Mouse (Mus musculus) ES-E14 (cell line): ENCODE measurements around the gene Ptprn2. TPM values are rescaled to one million over a fixed set of nuclear protein-coding genes. Genes with fewer than 3 reads are reported as not detected.

ENCODE experiments used
- DNase-seq: peaks from one replicate; pipeline ENCODE4 v3.0.0-alpha.2; 2013; ENCODE audit warnings: low read depth, low spot score
- H3K27ac ChIP-seq: 2 replicates; pipeline ENCODE4 v1.5.1; 2012; ENCODE audit warnings: low read depth, mild to moderate bottlenecking, low read length, moderate library complexity, mixed read lengths; ENCODE audit not compliant: poor library complexity, insufficient read depth, severe bottlenecking
- H3K36me3 ChIP-seq: 2 replicates; pipeline ENCODE4 v1.6.1; 2012; ENCODE audit warnings: mild to moderate bottlenecking, low read length, moderate library complexity, mixed read lengths; ENCODE audit not compliant: control insufficient read depth, poor library complexity, insufficient read depth, severe bottlenecking
- H3K4me1 ChIP-seq, 2 experiments: fragments of 150-350 bp in 1 of 2; sonication (generic) in 1 of 2; 2 replicates each; pipeline ENCODE4 v1.6.1; 2012; ENCODE audit warnings: low read length in 2 of 2, mild to moderate bottlenecking in 1 of 2, mixed read lengths in 1 of 2; ENCODE audit not compliant: control insufficient read depth in 2 of 2, insufficient read depth in 2 of 2, poor library complexity in 1 of 2
- H3K4me3 ChIP-seq, 2 experiments: fragments of 150-350 bp in 1 of 2; sonication (generic) in 1 of 2; 2 replicates each; pipeline ENCODE4 v1.5.1; 2012; ENCODE audit warnings: low read length in 2 of 2, low read depth in 1 of 2, mild to moderate bottlenecking in 1 of 2, mixed read lengths in 1 of 2; ENCODE audit not compliant: insufficient read depth in 1 of 2, poor library complexity in 1 of 2, severe bottlenecking in 1 of 2
- H3K9ac ChIP-seq: 2 replicates; pipeline ENCODE4 v1.6.1; 2012; ENCODE audit warnings: low read depth, mild to moderate bottlenecking, low read length, mixed read lengths; ENCODE audit not compliant: poor library complexity, insufficient read depth, severe bottlenecking
- H3K9me3 ChIP-seq: fragments of 150-350 bp; sonication (generic); 2 replicates; pipeline ENCODE4 v1.6.1; 2012; ENCODE audit warnings: low read depth, mild to moderate bottlenecking, low read length; ENCODE audit not compliant: control insufficient read depth, insufficient read depth
- CHD2 ChIP-seq: IDR thresholded peaks from 2 replicates; pipeline ENCODE4 v1.6.1; 2014; ENCODE audit warnings: mild to moderate bottlenecking, low read depth, low read length, inconsistent platforms
- HCFC1 ChIP-seq: IDR thresholded peaks from 2 replicates; pipeline ENCODE4 v1.6.1; 2012; ENCODE audit warnings: low read length, inconsistent platforms, borderline replicate concordance; ENCODE audit not compliant: insufficient read depth
- MAFK ChIP-seq: IDR thresholded peaks from 2 replicates; pipeline ENCODE4 v1.6.1; 2014; ENCODE audit warnings: mild to moderate bottlenecking, low read depth, low read length, inconsistent platforms; ENCODE audit not compliant: insufficient read depth
- ZC3H11A ChIP-seq: IDR thresholded peaks from 2 replicates; pipeline ENCODE4 v1.6.1; 2012; ENCODE audit warnings: low read depth, mild to moderate bottlenecking, inconsistent platforms, low read length, borderline replicate concordance
- ZNF384 ChIP-seq: IDR thresholded peaks from 2 replicates; pipeline ENCODE4 v1.6.1; 2012; ENCODE audit warnings: low read depth, low read length, inconsistent platforms
- in situ Hi-C, 2 experiments: fragments of 600-800 bp; cut with MboI; formaldehyde crosslinking; loops; one replicate each; pipeline ENCODE4 v1.15.1; 2025; ENCODE audit warnings: low sequenced_read_pairs in 2 of 2, inconsistent platforms in 1 of 2; ENCODE audit not compliant: unreplicated experiment in 2 of 2
- total RNA-seq: library from RNA; depleted of rRNA; stranded (reverse); fragments of 300-350 nt; gene quantifications from 2 replicates; pipeline ENCODE4 v1.2.3, GENCODE M21; 2012

Gene Ptprn2
- total RNA-seq, 1 experiment: 0.40 TPM

GRCm38 (mm10) chr12:117084702-117085409 lies 599.3 kb downstream of the Ptprn2 start:
- in situ Hi-C loops: no loop called here
- no peak for DNase-seq
- Histone ChIP-seq H3K36me3 (no peaks in the 10 kb centered on the region), H3K9me3 (no peaks in the 10 kb centered on the region), H3K27ac (no peak overlapping the region), H3K9ac (no peak overlapping the region), H3K4me3 (no peak overlapping the region), H3K4me1 (no peaks in the 10 kb centered on the region)
- TF ChIP-seq CHD2 (no peak), ZC3H11A (no peak), HCFC1 (no peak), MAFK (no peak), ZNF384 (no peak)

GRCm38 (mm10) chr12:117085661-117086335 lies 600.3 kb downstream of the Ptprn2 start:
- in situ Hi-C loops: no loop called here
- Histone ChIP-seq H3K36me3 (no peaks in the 10 kb centered on the region), H3K4me3 (no peak overlapping the region), H3K4me1 (no peaks in the 10 kb centered on the region), H3K27ac (no peak overlapping the region), H3K9ac (no peak overlapping the region), H3K9me3 (no peaks in the 10 kb centered on the region)
- no peak for DNase-seq
- no peak for TF ChIP-seq MAFK
- no peak for TF ChIP-seq CHD2
- TF ChIP-seq ZNF384: no peak
- no peak for TF ChIP-seq ZC3H11A
- no peak for TF ChIP-seq HCFC1

GRCm38 (mm10) chr12:117092345-117093107 lies 607.0 kb downstream of the Ptprn2 start:
- TF ChIP-seq HCFC1 (no peak), ZC3H11A (no peak), CHD2 (no peak), ZNF384 (no peak), MAFK (no peak)
- in situ Hi-C loops: no loop called here
- no peak overlapping the region for H3K4me3 ChIP-seq
- DNase-seq: no peak
- no peaks in the 10 kb centered on the region for H3K36me3 ChIP-seq
- no peak overlapping the region for H3K27ac ChIP-seq
- H3K9ac ChIP-seq: no peak overlapping the region
- H3K9me3 ChIP-seq: no peaks in the 10 kb centered on the region
- no peaks in the 10 kb centered on the region for H3K4me1 ChIP-seq

GRCm38 (mm10) chr12:117095941-117096340 lies 610.4 kb downstream of the Ptprn2 start:
- in situ Hi-C loops: no loop called here

More at GRCm38 (mm10) chr12:117095941-117096340, 610.4 kb downstream of the Ptprn2 start:
- H3K27ac ChIP-seq: no peak overlapping the region
- H3K9ac ChIP-seq: no peak overlapping the region
- no peak for DNase-seq
- no peaks in the 10 kb centered on the region for H3K4me1 ChIP-seq
- no peaks in the 10 kb centered on the region for H3K9me3 ChIP-seq
- H3K4me3 ChIP-seq: no peak overlapping the region
- TF ChIP-seq ZC3H11A (no peak), CHD2 (no peak), HCFC1 (no peak), MAFK (no peak), ZNF384 (no peak)
- H3K36me3 ChIP-seq: no peaks in the 10 kb centered on the region
